In genomic region chr3:22040627-22041026, GRCm38 (mm10) we compare ENCODE assay signal across 35 mouse cellular contexts. TPM values are rescaled to one million over a fixed set of nuclear protein-coding genes. Genes with fewer than 3 reads are reported as not detected.
A peak's percentile ranks its signal among the peaks of the same experiment; 100 is the strongest.
DNase-seq lines count a peak whose midpoint lies in the region; ATAC-seq and TF ChIP-seq lines count a peak whose summit lies in the region.
"Had no signal": no experiment of that assay in that cellular context is flagged by ENCODE, and none has a peak within 500 bp of the region (broad histone marks: within the 10 kb centered on the region; RNA-seq: fewer than 3 reads in every experiment).

No protein-coding gene starts in this region.

- 0 out of 2 replicates have a peak, but pooled peaks have one; percentile 47 for ATAC-seq in midbrain, embryonic 12.5 days (ENCODE audit: low FRiP score, low read depth)
- no peak for ATAC-seq in midbrain, embryonic 16.5 days
- ATAC-seq: forebrain, postnatal 0 days; hindbrain, postnatal 0 days; liver, embryonic 12.5 days; liver, postnatal 0 days; midbrain, embryonic 13.5 days had no signal

- DNase-seq in CD4-positive helper T cell, adult 2 months (ENCODE audit: low read depth, low spot score): peak; percentile 63
- peak; percentile 74 for DNase-seq in R1 (ENCODE audit: low read depth, low spot score)
- peak; percentile 69 for DNase-seq in induced T-regulatory cell, adult 2 months (ENCODE audit: low read depth)
- DNase-seq in heart, postnatal 36 days: no peak
- no peak for DNase-seq in urinary bladder, postnatal 10 days (ENCODE audit: low spot score)
- no peak for DNase-seq in gastrocnemius, adult 2 months
- DNase-seq: adrenal gland, adult 2 months; adrenal gland, postnatal 36 days; cerebellum, adult 2 months; cerebellum, postnatal 14 days; forebrain, postnatal 0 days; gastrocnemius, postnatal 14 days; heart, adult 11 months; kidney, adult 11 months; kidney, postnatal 36 days; left cerebral cortex, postnatal 4 days; liver, postnatal 0 days; lung, postnatal 36 days; right cerebral cortex, postnatal 4 days; thymus, adult 18-20 months had no signal

- WGBS in midbrain, embryonic 12.5 days: 54% methylated on average over 6 of the region's 6 CpGs
- 39% methylated on average over 6 of the region's 6 CpGs for WGBS in midbrain, embryonic 16.5 days

- no peaks in the 10 kb centered on the region for H3K27me3 ChIP-seq in midbrain, embryonic 12.5 days
- no peaks in the 10 kb centered on the region for H3K27me3 ChIP-seq in midbrain, embryonic 16.5 days (ENCODE audit: control insufficient read depth, insufficient read depth, low read depth, low read length)
- H3K27me3 ChIP-seq: embryonic facial prominence, embryonic 15.5 days; forebrain, embryonic 12.5 days; heart, embryonic 15.5 days; hindbrain, embryonic 12.5 days; liver, embryonic 12.5 days; midbrain, embryonic 13.5 days; neural tube, embryonic 13.5 days had no signal

- H3K4me1 ChIP-seq in midbrain, embryonic 12.5 days: no peaks in the 10 kb centered on the region
- no peaks in the 10 kb centered on the region for H3K4me1 ChIP-seq in midbrain, embryonic 16.5 days (ENCODE audit: control insufficient read depth, insufficient read depth, low read length)
- H3K4me1 ChIP-seq: embryonic facial prominence, embryonic 15.5 days; forebrain, embryonic 12.5 days; heart, embryonic 10.5 days; heart, embryonic 15.5 days; hindbrain, embryonic 12.5 days; liver, embryonic 12.5 days; neural tube, embryonic 13.5 days had no signal

- H3K9me3 ChIP-seq in midbrain, embryonic 12.5 days: 0 out of 2 replicates have a peak, but pooled peaks cover 4% of the 10 kb centered on the region
- H3K9me3 ChIP-seq in midbrain, embryonic 16.5 days (replicated peaks; ENCODE audit: control insufficient read depth, low read length, poor library complexity, severe bottlenecking): no peaks in the 10 kb centered on the region
- H3K9me3 ChIP-seq: embryonic facial prominence, embryonic 15.5 days; forebrain, embryonic 12.5 days; heart, embryonic 10.5 days; heart, embryonic 15.5 days; hindbrain, embryonic 12.5 days; liver, embryonic 12.5 days; midbrain, embryonic 13.5 days; neural tube, embryonic 13.5 days had no signal

- no peaks in the 10 kb centered on the region for H3K36me3 ChIP-seq in midbrain, embryonic 12.5 days
- no peaks in the 10 kb centered on the region for H3K36me3 ChIP-seq in midbrain, embryonic 16.5 days (ENCODE audit: control insufficient read depth, insufficient read depth, low read length)
- H3K36me3 ChIP-seq: embryonic facial prominence, embryonic 10.5 days; embryonic facial prominence, embryonic 15.5 days; forebrain, embryonic 12.5 days; heart, embryonic 10.5 days; heart, embryonic 15.5 days; hindbrain, embryonic 12.5 days; liver, embryonic 12.5 days; midbrain, embryonic 13.5 days; neural tube, embryonic 13.5 days had no signal

- intact Hi-C loops in heart, postnatal 36 days (cut with DNase I): no loop called here
- intact Hi-C loops in gastrocnemius, adult 2 months (cut with DNase I): no loop called here

- no peak for TF ChIP-seq CTCF in gastrocnemius, adult 2 months (IDR thresholded peaks at IDR 0.05)

- H3K4me2 ChIP-seq in midbrain, embryonic 12.5 days (replicated peaks): no peak overlapping the region
- no peak overlapping the region for H3K4me2 ChIP-seq in midbrain, embryonic 16.5 days (ENCODE audit: low read length)
- H3K4me2 ChIP-seq: embryonic facial prominence, embryonic 15.5 days; forebrain, embryonic 12.5 days; heart, embryonic 15.5 days; hindbrain, embryonic 12.5 days; liver, embryonic 12.5 days; midbrain, embryonic 13.5 days; neural tube, embryonic 13.5 days had no signal

- H3K4me3 ChIP-seq in midbrain, embryonic 12.5 days: no peak overlapping the region
- H3K4me3 ChIP-seq in midbrain, embryonic 16.5 days (ENCODE audit: low read depth, low read length): no peak overlapping the region
- no peak overlapping the region for H3K4me3 ChIP-seq in gastrocnemius, adult 2 months
- H3K4me3 ChIP-seq: embryonic facial prominence, embryonic 10.5 days; embryonic facial prominence, embryonic 15.5 days; forebrain, embryonic 12.5 days; heart, embryonic 10.5 days; heart, embryonic 15.5 days; hindbrain, embryonic 12.5 days; layer of hippocampus, adult 2 months; liver, embryonic 12.5 days; midbrain, embryonic 13.5 days; myocyte; neural tube, embryonic 13.5 days had no signal

- no peak overlapping the region for H3K27ac ChIP-seq in midbrain, embryonic 12.5 days (replicated peaks)
- H3K27ac ChIP-seq in midbrain, embryonic 16.5 days (ENCODE audit: low read length): no peak overlapping the region
- H3K27ac ChIP-seq in gastrocnemius, adult 2 months: no peak overlapping the region
- H3K27ac ChIP-seq: embryonic facial prominence, embryonic 10.5 days; embryonic facial prominence, embryonic 15.5 days; forebrain, embryonic 12.5 days; heart, embryonic 10.5 days; heart, embryonic 15.5 days; hindbrain, embryonic 12.5 days; hindbrain, postnatal 0 days; layer of hippocampus, adult 2 months; liver, embryonic 12.5 days; midbrain, embryonic 13.5 days; neural tube, embryonic 13.5 days; stomach, postnatal 0 days had no signal

- no peak overlapping the region for H3K9ac ChIP-seq in midbrain, embryonic 12.5 days (replicated peaks)
- no peak overlapping the region for H3K9ac ChIP-seq in midbrain, embryonic 16.5 days (ENCODE audit: low read depth, low read length)
- H3K9ac ChIP-seq: embryonic facial prominence, embryonic 15.5 days; forebrain, embryonic 12.5 days; forebrain, postnatal 0 days; heart, embryonic 15.5 days; hindbrain, embryonic 12.5 days; liver, embryonic 12.5 days; liver, postnatal 0 days; midbrain, embryonic 13.5 days; neural tube, embryonic 13.5 days had no signal

RNA-seq across cellular contexts. Expression of gene Tbl1xr1, which starts 35.8 kb away (rescaled TPM):
- polyA plus RNA-seq in midbrain, embryonic 12.5 days (2016; fragmentation: Nextera tagmentation; extraction: Ambion mirVana): 35.2 and 36.8 TPM in 2 replicates
- polyA plus RNA-seq in midbrain, embryonic 16.5 days (2015; fragmentation: Nextera tagmentation; extraction: Ambion mirVana): 15.1 and 17.4 TPM in 2 replicates
- total RNA-seq in heart, postnatal 36 days (2021): 10 to 100 TPM; 74.4 to 80.5 TPM
- 10 to 100 TPM; 53.6 to 66.5 TPM for total RNA-seq in gastrocnemius, adult 2 months (2021)

Comparison
In these comparisons a context has a peak if more than half of its experiments do, and no peak if none do; other contexts are left out.
1. DNase-seq: peak in CD4-positive helper T cell, adult 2 months (single experiment), R1 (single experiment) and induced T-regulatory cell, adult 2 months (single experiment); none in heart, postnatal 36 days (0 of 2), urinary bladder, postnatal 10 days (single experiment) and gastrocnemius, adult 2 months (single experiment).